Mouse (Mus musculus) adrenal gland, postnatal 25 days (tissue): ENCODE measurements around the gene Hsf2. TPM values are rescaled to one million over a fixed set of nuclear protein-coding genes. Genes with fewer than 3 reads are reported as not detected.
"Not testable (repeated sequence)": the region's sequence is repeated elsewhere in the genome, so short reads cannot be mapped to it uniquely, and the experiment has no call there.

Experiments
- DNase-seq: peaks from one replicate; pipeline ENCODE4 v3.0.0; 2021; ENCODE audit warnings: mixed read lengths
- total RNA-seq: library from RNA; stranded (reverse); gene quantifications from 2 replicates; pipeline ENCODE4 v1.2.3, GENCODE M21; 2021

The Hsf2 gene
- total RNA-seq, 1 experiment from 2014 or later, result 20.0 TPM

DNA sequence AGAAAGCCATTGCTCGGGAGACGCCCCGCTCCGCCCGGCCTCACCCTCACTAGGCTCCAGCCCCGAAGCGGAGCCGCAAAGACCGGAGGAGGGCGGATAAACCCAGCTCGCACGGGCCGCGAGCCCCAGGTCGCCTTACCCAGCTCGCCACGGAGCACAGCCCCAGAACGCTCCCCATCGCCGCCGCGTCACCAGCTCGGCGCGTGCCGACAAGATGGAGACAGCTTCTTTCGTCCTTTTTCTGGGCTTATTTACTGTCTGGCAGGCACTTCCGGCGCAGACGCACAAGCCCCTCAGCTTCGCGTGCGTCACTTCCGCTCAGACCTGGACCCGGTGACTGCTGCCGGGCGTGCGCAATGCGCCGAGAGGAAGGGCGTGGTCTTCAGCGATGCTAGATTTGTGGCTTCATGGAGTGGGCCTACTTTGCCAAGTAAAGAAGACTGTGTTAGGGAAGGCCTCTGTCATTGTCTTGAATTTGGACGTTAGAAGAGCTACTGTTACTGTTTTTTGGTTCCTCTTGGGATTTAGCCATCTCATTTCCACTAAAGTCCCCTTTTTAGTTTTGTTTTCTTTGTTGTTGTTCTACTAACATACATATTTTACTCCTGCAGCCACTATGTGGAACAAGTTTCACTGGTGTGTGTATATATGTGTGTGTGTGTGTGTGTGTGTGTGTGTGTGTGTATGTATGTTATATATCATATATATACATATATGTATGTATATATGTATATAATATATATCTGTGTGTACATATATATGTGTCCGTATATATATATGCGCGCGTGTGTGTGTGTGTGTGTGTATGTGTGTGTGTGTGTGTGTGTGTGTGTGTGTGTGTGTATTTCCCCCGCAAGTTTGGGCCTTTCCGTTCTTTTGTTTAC, 46.3 kb downstream of the Hsf2 start, which contains the start of gene Serinc1:
Serinc1 (minus strand) TSS at position 313 of the 884 bp plus-strand sequence.
- DNase-seq, result peak; percentile 91

DNA sequence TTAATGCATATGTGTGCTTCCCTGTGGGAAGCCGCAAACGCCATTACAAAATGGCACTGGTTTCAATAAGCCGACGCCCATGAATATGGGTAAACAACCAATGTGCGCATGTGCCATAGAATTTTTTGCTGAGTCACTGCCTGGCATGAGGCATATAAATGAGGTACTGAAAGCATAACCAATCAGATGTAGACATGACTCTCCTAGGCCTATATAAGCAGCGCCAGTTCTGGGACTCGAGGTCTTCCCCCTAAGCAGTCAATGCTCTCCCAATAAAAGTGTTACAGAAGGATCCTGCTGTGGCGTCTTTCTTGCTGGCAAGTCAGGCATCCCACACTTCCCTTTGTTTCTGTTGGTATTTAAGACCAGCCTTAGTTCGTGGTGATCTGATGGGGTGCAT, 57.7 kb downstream of the Hsf2 start:
- DNase-seq, result not testable (repeated sequence)

DNA sequence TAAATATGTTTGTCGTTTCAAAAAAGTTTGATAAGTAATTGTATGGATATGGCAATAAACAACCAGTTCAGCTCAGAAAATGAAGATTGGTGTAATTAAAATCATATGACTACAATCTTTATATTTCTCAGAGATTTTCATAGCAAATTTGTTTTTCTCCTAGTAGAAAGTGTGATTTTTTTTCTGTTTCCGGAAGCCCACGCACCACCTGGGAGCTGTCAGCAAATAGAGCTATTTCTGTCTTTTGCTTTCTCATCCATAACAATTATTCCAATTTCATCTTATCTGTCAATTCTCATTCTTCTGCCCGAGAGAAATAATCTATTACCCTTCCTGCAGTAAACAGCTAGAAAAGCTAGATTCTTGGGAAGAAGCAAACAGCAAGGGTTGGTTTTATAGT, 63.4 kb downstream of the Hsf2 start:
- DNase-seq, result no peak

- DNase-seq, result no peak
These were observed 67.5 kb downstream of the Hsf2 start for GRCm38 (mm10) chr10:57553719-57554118.

- no peak for DNase-seq
These were observed 71.4 kb downstream of the Hsf2 start for GRCm38 (mm10) chr10:57557597-57557996.

Other genes with a start within 250 kb of the Hsf2 start
- 257 and 342 TPM in 2 replicates for gene Serinc1, start 46.1 kb downstream of the Hsf2 start, total RNA-seq
- gene Pkib, start 145.6 kb downstream of the Hsf2 start, total RNA-seq, result 0.67 and 0.76 TPM in 2 replicates